Mouse (Mus musculus): ENCODE results near the gene Sgms1. TPM values are rescaled to one million over a fixed set of nuclear protein-coding genes. Genes with fewer than 3 reads are reported as not detected.

Sgms1 gene
- polyA plus RNA-seq, 1 experiment from 2014 or later: 13.8 TPM

Other genes with a start within 250 kb of the Sgms1 start
- 81.9 and 91.9 TPM in 2 replicates for gene Rpl9-ps6, start 76.9 kb upstream of the Sgms1 start, polyA plus RNA-seq (2014; fragmentation: Nextera tagmentation; extraction: Ambion mirVana)
- gene Minpp1, start 96.1 kb upstream of the Sgms1 start, polyA plus RNA-seq (2014; fragmentation: Nextera tagmentation; extraction: Ambion mirVana): 54.3 and 61.8 TPM in 2 replicates
- 0.51 and 1.0 TPM in 2 replicates for gene Papss2, start 206.1 kb upstream of the Sgms1 start, polyA plus RNA-seq (2014; fragmentation: Nextera tagmentation; extraction: Ambion mirVana)

Data from midbrain, embryonic 14.5 days (tissue).